In the genomic region with DNA sequence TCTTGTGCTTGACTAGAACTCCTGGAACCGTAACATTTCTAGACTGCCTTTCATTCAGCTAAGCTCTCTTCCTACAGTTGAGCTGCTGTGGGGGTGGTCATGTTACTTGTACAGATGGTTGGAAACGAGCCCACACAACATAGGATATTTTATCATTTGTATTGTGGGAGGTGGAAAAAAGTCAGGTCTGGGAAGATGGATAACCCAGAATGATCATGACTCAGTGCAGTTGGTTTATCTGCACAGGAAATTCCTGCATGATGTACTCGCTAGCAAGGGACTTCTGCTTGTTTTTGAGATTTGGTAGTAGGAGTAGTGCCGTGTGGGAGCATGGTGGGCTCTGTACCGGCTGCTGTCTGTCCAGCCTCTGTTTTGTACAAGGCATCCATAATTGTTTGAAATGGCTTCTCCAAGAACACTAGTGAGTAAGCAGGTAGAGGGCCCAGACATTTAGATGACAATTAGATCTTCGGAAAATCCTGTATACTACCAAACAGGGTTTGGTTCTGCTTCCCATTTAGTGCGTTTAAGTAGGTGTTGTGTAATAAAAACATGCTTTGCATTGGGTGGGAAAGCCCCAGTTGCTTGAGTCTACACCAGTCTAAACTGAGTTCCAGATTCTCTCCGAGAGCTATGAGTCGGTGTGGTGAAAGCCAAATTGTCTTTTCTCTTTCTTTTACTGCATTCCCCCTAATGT, we compare ENCODE assay signal across 8 mouse cellular contexts.
DNase-seq lines count a peak whose midpoint lies in the region; ATAC-seq lines count a peak whose summit lies in the region.

No protein-coding gene starts in this region.

- no peaks in the 10 kb centered on the region for H3K27me3 ChIP-seq in lung, embryonic 16.5 days (ENCODE audit: control insufficient read depth, insufficient read depth, low read depth, low read length)
- no peaks in the 10 kb centered on the region for H3K27me3 ChIP-seq in kidney, embryonic 14.5 days (ENCODE audit: control insufficient read depth, insufficient read depth, low read length)

- no peak overlapping the region for H3K4me3 ChIP-seq in lung, embryonic 16.5 days (ENCODE audit: low read length)
- no peak overlapping the region for H3K4me3 ChIP-seq in kidney, embryonic 14.5 days (ENCODE audit: low read length)

- H3K9me3 ChIP-seq in lung, embryonic 16.5 days (ENCODE audit: control insufficient read depth, low read length), result no peaks in the 10 kb centered on the region
- H3K9me3 ChIP-seq in kidney, embryonic 14.5 days (ENCODE audit: control insufficient read depth, low read length), result no peaks in the 10 kb centered on the region

- H3K36me3 ChIP-seq in lung, embryonic 16.5 days (ENCODE audit: control insufficient read depth, insufficient read depth, low read length), result no peaks in the 10 kb centered on the region
- H3K36me3 ChIP-seq in kidney, embryonic 14.5 days (ENCODE audit: control insufficient read depth, insufficient read depth, low read length), result no peaks in the 10 kb centered on the region

- H3K9ac ChIP-seq in lung, embryonic 16.5 days (ENCODE audit: low read length), result no peak overlapping the region
- H3K9ac ChIP-seq in kidney, embryonic 14.5 days (ENCODE audit: low read depth, low read length), result no peak overlapping the region

- H3K4me2 ChIP-seq in lung, embryonic 16.5 days (ENCODE audit: low read depth, low read length), result no peak overlapping the region; the same call in 1 of the 2 replicates
- H3K4me2 ChIP-seq in kidney, embryonic 14.5 days (replicated peaks; ENCODE audit: low read depth, low read length), result no peak overlapping the region

- H3K4me1 ChIP-seq in lung, embryonic 16.5 days (replicated peaks; ENCODE audit: control insufficient read depth, insufficient read depth, low read length), result peaks cover 9% of the 10 kb centered on the region
- H3K4me1 ChIP-seq in kidney, embryonic 14.5 days (ENCODE audit: control insufficient read depth, insufficient read depth, low read length), result no peaks in the 10 kb centered on the region

- no peak for DNase-seq in lung, adult 18-20 months
- DNase-seq in layer of hippocampus, adult 9-11 months, result peak; percentile 91
- peak; percentile 40 for DNase-seq in right cerebral cortex, postnatal 25 days
- no peak for DNase-seq in adrenal gland, adult 18-20 months (ENCODE audit: low spot score in 2 of 2)
- no peak for DNase-seq in urinary bladder, adult 2 months (ENCODE audit: low spot score)

- no peak overlapping the region for H3K27ac ChIP-seq in lung, embryonic 16.5 days (ENCODE audit: low read length)
- H3K27ac ChIP-seq in kidney, embryonic 14.5 days (ENCODE audit: low read depth, low read length), result no peak overlapping the region

- peak; percentile 49; the same call in 1 of the 2 replicates for ATAC-seq in lung, embryonic 16.5 days (ENCODE audit: low read depth)
- ATAC-seq in erythroid progenitor cell, adult 5-6 weeks (replicated peaks; ENCODE audit: low FRiP score, poor library complexity, severe bottlenecking), result peak; percentile 76
- no peak for ATAC-seq in kidney, embryonic 14.5 days (ENCODE audit: low FRiP score, low TSS enrichment)

- WGBS in lung, embryonic 16.5 days, result 67% methylated on average over 9 of the region's 9 CpGs
- WGBS in kidney, embryonic 14.5 days, result 60% methylated on average over 9 of the region's 9 CpGs

Comparison
In these comparisons a context has a peak if more than half of its experiments do, and no peak if none do; other contexts are left out.
1. DNase-seq: peak in layer of hippocampus, adult 9-11 months (single experiment) and right cerebral cortex, postnatal 25 days (single experiment); none in lung, adult 18-20 months (0 of 2), adrenal gland, adult 18-20 months (0 of 2) and urinary bladder, adult 2 months (single experiment).